Mouse (Mus musculus) kidney, embryonic 14.5 days (tissue): ENCODE results near the gene Zfp984. TPM values are rescaled to one million over a fixed set of nuclear protein-coding genes. Genes with fewer than 3 reads are reported as not detected.
"Not testable (repeated sequence)": the region's sequence is repeated elsewhere in the genome, so short reads cannot be mapped to it uniquely, and the experiment has no call there.

Experiments
- ATAC-seq: fragments of 200-750 bp; cut with Nextera tagmentation; 2 replicates; pipeline ENCODE4 v1.8.0; 2017; ENCODE audit warnings: moderate number of reproducible peaks, mild to moderate bottlenecking, moderate TSS enrichment, moderate library complexity; ENCODE audit not compliant: low FRiP score, low TSS enrichment
- H3K27ac ChIP-seq: fragments of 300-500 bp; sonication (generic); 2 replicates; pipeline ENCODE4 v1.5.1; 2014; ENCODE audit warnings: low read depth, mild to moderate bottlenecking, low read length, moderate library complexity, mixed read lengths
- H3K27me3 ChIP-seq: fragments of 300-500 bp; sonication (generic); 2 replicates; pipeline ENCODE4 v1.6.1; 2014; ENCODE audit warnings: mild to moderate bottlenecking, low read length; ENCODE audit not compliant: control insufficient read depth, insufficient read depth
- H3K36me3 ChIP-seq: fragments of 300-500 bp; sonication (generic); 2 replicates; pipeline ENCODE4 v1.6.1; 2014; ENCODE audit warnings: low read length, mixed read lengths; ENCODE audit not compliant: control insufficient read depth, insufficient read depth
- H3K4me1 ChIP-seq: fragments of 300-500 bp; sonication (generic); 2 replicates; pipeline ENCODE4 v1.6.1; 2014; ENCODE audit warnings: low read length, mixed read lengths; ENCODE audit not compliant: control insufficient read depth, insufficient read depth
- H3K4me2 ChIP-seq: fragments of 300-500 bp; sonication (generic); replicated peaks from 2 replicates; pipeline ENCODE4 v1.6.1; 2014; ENCODE audit warnings: low read depth, mild to moderate bottlenecking, low read length
- H3K4me3 ChIP-seq: fragments of 300-500 bp; sonication (generic); 2 replicates; pipeline ENCODE4 v1.5.1; 2014; ENCODE audit warnings: mild to moderate bottlenecking, low read length
- H3K9ac ChIP-seq: fragments of 300-500 bp; sonication (generic); 2 replicates; pipeline ENCODE4 v1.6.1; 2014; ENCODE audit warnings: low read depth, mild to moderate bottlenecking, low read length, moderate library complexity
- H3K9me3 ChIP-seq: fragments of 300-500 bp; sonication (generic); 2 replicates; pipeline ENCODE4 v1.6.1; 2016; ENCODE audit warnings: low read length; ENCODE audit not compliant: control insufficient read depth
- WGBS: fragments of 180-500 bp; shearing (Covaris S2); extraction: QIAGEN DNeasy Blood & Tissue Kit; methylation state at CpG from one replicate; pipeline ENCODE4 v1.1.7; 2014; 5-methylcytosine and 5-hydroxymethylcytosine counted together
- polyA plus RNA-seq: library from polyadenylated mRNA; unstranded; fragments of >200 nt; fragmentation: Nextera tagmentation; extraction: Ambion mirVana; gene quantifications from 2 replicates; pipeline ENCODE4 v1.2.1, GENCODE M21; 2014

The Zfp984 gene
- polyA plus RNA-seq, 1 experiment from 2014 or later = 11.0 TPM

DNA sequence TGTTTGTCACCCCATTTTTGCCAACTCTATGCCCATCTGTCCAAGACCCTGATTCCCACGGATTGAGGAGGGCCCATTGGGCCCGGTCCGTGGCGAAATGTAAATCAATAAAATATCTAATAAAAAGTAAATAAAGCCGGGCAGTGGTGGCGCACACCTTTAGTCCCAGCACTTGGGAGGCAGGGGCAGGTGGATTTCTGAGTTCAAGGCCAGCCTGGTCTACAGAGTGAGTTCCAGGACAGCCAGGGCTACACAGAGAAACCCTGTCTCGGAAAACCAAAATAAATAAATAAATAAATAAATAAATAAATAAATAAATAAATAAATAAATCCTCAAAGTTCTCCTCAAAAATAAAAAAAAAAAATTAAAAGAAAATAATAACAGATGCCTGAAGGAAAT, 10.1 kb upstream of the Zfp984 start:
- not testable (repeated sequence) for H3K27ac ChIP-seq, ATAC-seq, H3K36me3 ChIP-seq, H3K27me3 ChIP-seq, H3K4me1 ChIP-seq, H3K4me2 ChIP-seq, H3K4me3 ChIP-seq, H3K9ac ChIP-seq
- H3K9me3 ChIP-seq = peaks cover 32% of the 10 kb centered on the region
- whole genome bisulfite sequencing = 85% methylated on average over 7 of the region's 7 CpGs

GRCm38 (mm10) chr4:147814592-147815167, 5.1 kb upstream of the Zfp984 start:
- H3K36me3 ChIP-seq = no peaks in the 10 kb centered on the region
- H3K9ac ChIP-seq = no peak overlapping the region
- no peak for ATAC-seq
- H3K9me3 ChIP-seq = peaks cover 5% of the 10 kb centered on the region; the same call in 1 of the 2 replicates
- no peak overlapping the region for H3K4me3 ChIP-seq
- no peaks in the 10 kb centered on the region for H3K27me3 ChIP-seq
- H3K4me2 ChIP-seq = no peak overlapping the region
- WGBS = 88% methylated on average over 2 of the region's 2 CpGs
- H3K4me1 ChIP-seq = no peaks in the 10 kb centered on the region
- no peak overlapping the region for H3K27ac ChIP-seq

- Histone ChIP-seq H3K27me3 (no peaks in the 10 kb centered on the region), H3K4me3 (no peak overlapping the region), H3K4me2 (no peak overlapping the region), H3K36me3 (no peaks in the 10 kb centered on the region), H3K27ac (no peak overlapping the region), H3K9me3 (peaks cover 2% of the 10 kb centered on the region; the same call in 1 of the 2 replicates), H3K9ac (no peak overlapping the region), H3K4me1 (no peaks in the 10 kb centered on the region)
- no peak for ATAC-seq
- WGBS = 51% methylated on average over 5 of the region's 5 CpGs
These were observed 3.7 kb upstream of the Zfp984 start for GRCm38 (mm10) chr4:147813249-147813765.

DNA sequence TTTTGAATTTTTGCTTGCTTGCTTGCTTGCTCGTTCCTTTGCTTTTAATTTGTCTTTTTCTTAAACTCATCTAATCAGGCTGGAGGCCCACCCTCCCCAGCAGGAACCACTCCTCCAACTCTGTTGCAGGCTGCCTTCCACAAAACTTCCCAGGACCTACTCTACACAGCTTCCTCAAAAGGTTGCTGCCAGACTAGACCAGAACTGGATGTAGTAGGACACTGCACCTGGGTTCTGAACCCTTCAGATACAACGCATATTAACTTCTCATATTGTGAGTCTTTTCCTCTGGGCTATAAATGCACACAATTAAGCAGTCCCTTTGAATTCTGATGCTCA, 347 bp upstream of the Zfp984 start:
- WGBS = 43% methylated on average over 2 of the region's 2 CpGs

DNA sequence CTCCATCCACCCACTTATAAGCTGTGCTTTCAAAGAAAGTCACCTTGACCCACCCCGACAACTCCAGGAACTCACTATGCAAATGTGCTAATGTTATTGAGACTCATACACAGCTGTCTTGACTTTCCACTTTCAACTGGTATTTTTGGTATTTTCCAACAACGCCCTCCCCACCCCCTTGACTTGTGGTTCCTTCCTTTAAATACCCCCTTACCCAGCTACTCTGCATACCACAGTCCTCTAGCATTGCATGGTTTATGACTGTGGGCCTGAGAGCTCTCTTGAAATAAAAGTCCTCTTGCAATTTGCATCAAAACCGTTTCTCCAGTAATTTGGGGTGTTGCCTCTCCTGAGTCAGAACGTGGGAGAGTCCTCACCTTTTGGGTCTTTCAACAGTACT, 1.1 kb downstream of the Zfp984 start:
- H3K36me3 ChIP-seq, H3K4me1 ChIP-seq, H3K27me3 ChIP-seq, H3K27ac ChIP-seq, H3K9me3 ChIP-seq, H3K9ac ChIP-seq: not testable (repeated sequence)
- peak overlapping the region; percentile 51; the same call in 1 of the 2 replicates for H3K4me3 ChIP-seq
- peak overlapping the region; percentile 54 for H3K4me2 ChIP-seq
- WGBS = 54% methylated on average over 4 of the region's 4 CpGs
- ATAC-seq = peak; percentile 13; the same call in 1 of the 2 replicates

More for the DNA sequence above, 347 bp upstream of the Zfp984 start:
- not testable (repeated sequence) for H3K36me3 ChIP-seq, H3K9ac ChIP-seq, H3K9me3 ChIP-seq, H3K4me1 ChIP-seq, H3K27me3 ChIP-seq, H3K27ac ChIP-seq
- peak; percentile 64; the same call in 1 of the 2 replicates for ATAC-seq
- Histone ChIP-seq H3K4me3 (peak overlapping the region; percentile 51; the same call in 1 of the 2 replicates), H3K4me2 (peak overlapping the region; percentile 54; the same call in 1 of the 2 replicates)

- ATAC-seq, H3K27ac ChIP-seq, H3K9ac ChIP-seq, H3K9me3 ChIP-seq, H3K36me3 ChIP-seq, H3K4me2 ChIP-seq, H3K27me3 ChIP-seq, H3K4me1 ChIP-seq, H3K4me3 ChIP-seq: not testable (repeated sequence)
- 93% methylated on average over 1 of the region's 1 CpGs for WGBS
These were observed 14.3 kb downstream of the Zfp984 start for GRCm38 (mm10) chr4:147795308-147795707.

- 93% methylated on average over 1 of the region's 3 CpGs for WGBS
These were observed 15.4 kb downstream of the Zfp984 start for GRCm38 (mm10) chr4:147794026-147794665.

DNA sequence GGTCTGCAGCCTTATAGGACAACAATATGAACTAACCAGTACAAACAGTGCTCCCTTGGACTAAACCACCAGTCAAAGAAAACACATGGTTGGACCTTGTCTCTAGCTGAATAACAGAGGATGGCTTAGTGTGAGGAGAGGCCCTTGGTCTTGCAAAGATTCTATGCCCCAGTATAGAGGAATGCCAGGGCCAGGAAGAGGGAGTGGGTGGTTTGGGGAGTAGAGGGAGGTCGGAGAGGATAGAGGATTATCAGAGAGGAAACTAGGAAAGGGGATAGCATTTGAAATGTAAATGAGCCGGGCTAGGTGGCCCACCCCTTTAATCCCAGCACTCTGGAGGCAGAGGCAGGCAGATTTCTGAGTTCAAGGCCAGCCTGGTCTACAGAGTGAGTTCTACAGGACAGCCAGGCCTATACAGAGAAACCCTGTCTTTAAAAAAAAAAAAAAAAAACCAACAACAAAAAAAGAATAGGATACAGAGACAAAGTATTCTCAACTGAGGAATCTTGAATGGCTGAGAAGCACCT, 16.1 kb downstream of the Zfp984 start:
- H3K27ac ChIP-seq, H3K9ac ChIP-seq, H3K4me3 ChIP-seq, ATAC-seq, H3K36me3 ChIP-seq, H3K4me1 ChIP-seq, H3K9me3 ChIP-seq, H3K27me3 ChIP-seq, H3K4me2 ChIP-seq: not testable (repeated sequence)
- 70% methylated on average over 2 of the region's 2 CpGs for WGBS

More at GRCm38 (mm10) chr4:147794026-147794665, 15.4 kb downstream of the Zfp984 start:
- H3K4me1 ChIP-seq, H3K9ac ChIP-seq, H3K4me2 ChIP-seq, H3K27ac ChIP-seq, H3K36me3 ChIP-seq, H3K9me3 ChIP-seq, ATAC-seq, H3K4me3 ChIP-seq, H3K27me3 ChIP-seq: not testable (repeated sequence)

- H3K36me3 ChIP-seq, H3K9ac ChIP-seq, H3K4me3 ChIP-seq, H3K9me3 ChIP-seq, H3K4me2 ChIP-seq, H3K27ac ChIP-seq, ATAC-seq, H3K27me3 ChIP-seq, H3K4me1 ChIP-seq: not testable (repeated sequence)
These were observed 17.9 kb downstream of the Zfp984 start for GRCm38 (mm10) chr4:147791729-147792128.
